Mouse (Mus musculus): ENCODE results near the gene Gm609. TPM values are rescaled to one million over a fixed set of nuclear protein-coding genes. Genes with fewer than 3 reads are reported as not detected.

Gm609 gene
- polyA plus RNA-seq, 1 experiment from 2014 or later = not detected

- Histone ChIP-seq H3K4me3 (ENCODE audit: low read depth, low read length) (no peak overlapping the region), H3K4me1 (ENCODE audit: control insufficient read depth, insufficient read depth, low read length) (no peaks in the 10 kb centered on the region), H3K27ac (ENCODE audit: low read length) (no peak overlapping the region), H3K9ac (ENCODE audit: low read depth, low read length) (no peak overlapping the region), H3K4me2 (ENCODE audit: low read length) (no peak overlapping the region), H3K36me3 (ENCODE audit: control insufficient read depth, insufficient read depth, low read length) (no peaks in the 10 kb centered on the region), H3K9me3 (replicated peaks; ENCODE audit: control insufficient read depth, low read length, poor library complexity, severe bottlenecking) (no peaks in the 10 kb centered on the region), H3K27me3 (ENCODE audit: control insufficient read depth, insufficient read depth, low read depth, low read length) (no peaks in the 10 kb centered on the region)
- 76% methylated on average over 4 of the region's 4 CpGs for WGBS
- no peak for ATAC-seq
Measured at GRCm38 (mm10) chr16:45369285-45369965, 123.3 kb downstream of the Gm609 start.

- Histone ChIP-seq H3K4me2 (ENCODE audit: low read length) (no peak overlapping the region), H3K27ac (ENCODE audit: low read length) (no peak overlapping the region), H3K9ac (ENCODE audit: low read depth, low read length) (no peak overlapping the region), H3K27me3 (ENCODE audit: control insufficient read depth, insufficient read depth, low read depth, low read length) (no peaks in the 10 kb centered on the region), H3K9me3 (replicated peaks; ENCODE audit: control insufficient read depth, low read length, poor library complexity, severe bottlenecking) (no peaks in the 10 kb centered on the region), H3K4me3 (ENCODE audit: low read depth, low read length) (no peak overlapping the region), H3K36me3 (ENCODE audit: control insufficient read depth, insufficient read depth, low read length) (no peaks in the 10 kb centered on the region), H3K4me1 (ENCODE audit: control insufficient read depth, insufficient read depth, low read length) (no peaks in the 10 kb centered on the region)
- ATAC-seq = no peak
- WGBS = 78% methylated on average over 7 of the region's 7 CpGs
Measured at GRCm38 (mm10) chr16:45366111-45366510, 126.7 kb downstream of the Gm609 start.

GRCm38 (mm10) chr16:45365353-45365752 lies 127.4 kb downstream of the Gm609 start:
- ATAC-seq = no peak
- Histone ChIP-seq H3K4me2 (ENCODE audit: low read length) (no peak overlapping the region), H3K4me1 (ENCODE audit: control insufficient read depth, insufficient read depth, low read length) (no peaks in the 10 kb centered on the region), H3K27me3 (ENCODE audit: control insufficient read depth, insufficient read depth, low read depth, low read length) (no peaks in the 10 kb centered on the region), H3K36me3 (ENCODE audit: control insufficient read depth, insufficient read depth, low read length) (no peaks in the 10 kb centered on the region), H3K9me3 (replicated peaks; ENCODE audit: control insufficient read depth, low read length, poor library complexity, severe bottlenecking) (no peaks in the 10 kb centered on the region), H3K9ac (ENCODE audit: low read depth, low read length) (no peak overlapping the region), H3K4me3 (ENCODE audit: low read depth, low read length) (no peak overlapping the region), H3K27ac (ENCODE audit: low read length) (no peak overlapping the region)
- WGBS = 86% methylated on average over 9 of the region's 9 CpGs

GRCm38 (mm10) chr16:45364627-45365026 lies 128.1 kb downstream of the Gm609 start:
- Histone ChIP-seq H3K4me1 (ENCODE audit: control insufficient read depth, insufficient read depth, low read length) (no peaks in the 10 kb centered on the region), H3K9ac (ENCODE audit: low read depth, low read length) (no peak overlapping the region), H3K4me3 (ENCODE audit: low read depth, low read length) (no peak overlapping the region), H3K27ac (ENCODE audit: low read length) (no peak overlapping the region), H3K27me3 (ENCODE audit: control insufficient read depth, insufficient read depth, low read depth, low read length) (no peaks in the 10 kb centered on the region), H3K9me3 (replicated peaks; ENCODE audit: control insufficient read depth, low read length, poor library complexity, severe bottlenecking) (no peaks in the 10 kb centered on the region), H3K4me2 (ENCODE audit: low read length) (no peak overlapping the region), H3K36me3 (ENCODE audit: control insufficient read depth, insufficient read depth, low read length) (no peaks in the 10 kb centered on the region)
- WGBS = 93% methylated on average over 1 of the region's 1 CpGs
- ATAC-seq = no peak

- 82% methylated on average over 4 of the region's 4 CpGs for WGBS
- no peaks in the 10 kb centered on the region for H3K36me3 ChIP-seq (ENCODE audit: control insufficient read depth, insufficient read depth, low read length)
- H3K9ac ChIP-seq (ENCODE audit: low read depth, low read length) = no peak overlapping the region
- no peaks in the 10 kb centered on the region for H3K4me1 ChIP-seq (ENCODE audit: control insufficient read depth, insufficient read depth, low read length)
- H3K9me3 ChIP-seq (replicated peaks; ENCODE audit: control insufficient read depth, low read length, poor library complexity, severe bottlenecking) = no peaks in the 10 kb centered on the region
- no peaks in the 10 kb centered on the region for H3K27me3 ChIP-seq (ENCODE audit: control insufficient read depth, insufficient read depth, low read depth, low read length)
- no peak overlapping the region for H3K27ac ChIP-seq (ENCODE audit: low read length)
- H3K4me3 ChIP-seq (ENCODE audit: low read depth, low read length) = no peak overlapping the region
- H3K4me2 ChIP-seq (ENCODE audit: low read length) = no peak overlapping the region
- ATAC-seq = no peak
Measured at GRCm38 (mm10) chr16:45363480-45364045, 129.2 kb downstream of the Gm609 start.

Other genes starting within 250 kb of the Gm609 start
- 411 and 438 TPM in 2 replicates for gene Cd200, start 83.9 kb downstream of the Gm609 start, polyA plus RNA-seq (2015; fragmentation: Nextera tagmentation; extraction: Ambion mirVana)
- gene Gm17783, start 39.1 kb upstream of the Gm609 start, polyA plus RNA-seq (2015; fragmentation: Nextera tagmentation; extraction: Ambion mirVana) = not detected in 2 replicates
- gene Slc9c1, start 42.3 kb upstream of the Gm609 start, polyA plus RNA-seq (2015; fragmentation: Nextera tagmentation; extraction: Ambion mirVana) = not detected in 2 replicates
- not detected in 2 replicates for gene Gcsam, start 117.4 kb upstream of the Gm609 start, polyA plus RNA-seq (2015; fragmentation: Nextera tagmentation; extraction: Ambion mirVana)
- not detected in 2 replicates for gene BC016579, start 161.1 kb upstream of the Gm609 start, polyA plus RNA-seq (2015; fragmentation: Nextera tagmentation; extraction: Ambion mirVana)
- 0.75 and 0.93 TPM in 2 replicates for gene Tmprss7, start 200.7 kb upstream of the Gm609 start, polyA plus RNA-seq (2015; fragmentation: Nextera tagmentation; extraction: Ambion mirVana)
- 337 and 369 TPM in 2 replicates for gene Tagln3, start 231.6 kb upstream of the Gm609 start, polyA plus RNA-seq (2015; fragmentation: Nextera tagmentation; extraction: Ambion mirVana)
- gene Abhd10, start 250.0 kb upstream of the Gm609 start, polyA plus RNA-seq (2015; fragmentation: Nextera tagmentation; extraction: Ambion mirVana) = 42.3 and 42.6 TPM in 2 replicates

Measured in midbrain, embryonic 16.5 days (tissue).